Mouse (Mus musculus): ENCODE measurements around the gene Use1. TPM values are rescaled to one million over a fixed set of nuclear protein-coding genes. Genes with fewer than 3 reads are reported as not detected.
"Not testable (repeated sequence)": the region's sequence is repeated elsewhere in the genome, so short reads cannot be mapped to it uniquely, and the experiment has no call there.

Gene Use1
- polyA plus RNA-seq (2014; fragmentation: Nextera tagmentation; extraction: Ambion mirVana) = 83.2 and 85.6 TPM in 2 replicates

GRCm38 (mm10) chr8:71366771-71367528 lies at the start of gene Use1:
Gene Use1 (plus strand): TSS chr8:71366848.
- WGBS = under 1% methylated on average over 56 of the region's 56 CpGs
- DNase-seq = peak; percentile 98
- peak; percentile 76 for ATAC-seq (ENCODE audit: insufficient read depth)
- Histone ChIP-seq H3K4me1 (ENCODE audit: insufficient read depth) (0 out of 2 replicates have a peak, but pooled peaks cover 4% of the 10 kb centered on the region), H3K27ac (ENCODE audit: low read depth) (peak within 1 kb of the TSS; percentile 93), H3K27me3 (ENCODE audit: insufficient read depth, low read length) (no peaks in the 10 kb centered on the region), H3K36me3 (ENCODE audit: insufficient read depth) (peaks cover 18% of the 10 kb centered on the region), H3K9me3 (ENCODE audit: low read depth, low read length) (no peaks in the 10 kb centered on the region), H3K4me2 (peak within 1 kb of the TSS; percentile 64), H3K4me3 (ENCODE audit: low read depth, low read length) (peak within 1 kb of the TSS; percentile 58), H3K9ac (peak within 1 kb of the TSS; percentile 63)
- no peak for TF ChIP-seq CTCF (IDR thresholded peaks at IDR 0.05; ENCODE audit: low read depth)

- H3K9ac ChIP-seq; H3K27ac ChIP-seq (ENCODE audit: low read depth); H3K9me3 ChIP-seq (ENCODE audit: low read depth, low read length); DNase-seq; H3K4me2 ChIP-seq; ATAC-seq (ENCODE audit: insufficient read depth); H3K4me3 ChIP-seq (ENCODE audit: low read depth, low read length); H3K4me1 ChIP-seq (ENCODE audit: insufficient read depth); H3K27me3 ChIP-seq (ENCODE audit: insufficient read depth, low read length): not testable (repeated sequence)
- H3K36me3 ChIP-seq (ENCODE audit: insufficient read depth) = peaks cover 23% of the 10 kb centered on the region
- WGBS = 85% methylated on average over 5 of the region's 5 CpGs
Measured at GRCm38 (mm10) chr8:71318610-71319009, 48.0 kb upstream of the Use1 start.

- not testable (repeated sequence) for H3K9ac ChIP-seq; ATAC-seq (ENCODE audit: insufficient read depth)
- 86% methylated on average over 2 of the region's 2 CpGs for WGBS
Measured at GRCm38 (mm10) chr8:71319760-71320159, 46.9 kb upstream of the Use1 start.

GRCm38 (mm10) chr8:71322939-71323338 lies 43.7 kb upstream of the Use1 start:
- H3K4me3 ChIP-seq (ENCODE audit: low read depth, low read length) = no peak overlapping the region
- DNase-seq = no peak
- no peaks in the 10 kb centered on the region for H3K4me1 ChIP-seq (ENCODE audit: insufficient read depth)
- no peak for TF ChIP-seq CTCF (IDR thresholded peaks at IDR 0.05; ENCODE audit: low read depth)
- no peaks in the 10 kb centered on the region for H3K27me3 ChIP-seq (ENCODE audit: insufficient read depth, low read length)
- no peak for ATAC-seq (ENCODE audit: insufficient read depth)
- no peak overlapping the region for H3K9ac ChIP-seq
- H3K36me3 ChIP-seq (ENCODE audit: insufficient read depth) = peaks cover 59% of the 10 kb centered on the region
- H3K9me3 ChIP-seq (ENCODE audit: low read depth, low read length) = no peaks in the 10 kb centered on the region
- no peak overlapping the region; the same call in 1 of the 2 replicates for H3K27ac ChIP-seq (ENCODE audit: low read depth)
- WGBS = 79% methylated on average over 3 of the region's 3 CpGs
- no peak overlapping the region for H3K4me2 ChIP-seq

More at GRCm38 (mm10) chr8:71319760-71320159, 46.9 kb upstream of the Use1 start:
- H3K4me2 ChIP-seq; H3K4me3 ChIP-seq (ENCODE audit: low read depth, low read length); H3K4me1 ChIP-seq (ENCODE audit: insufficient read depth); H3K27me3 ChIP-seq (ENCODE audit: insufficient read depth, low read length); DNase-seq; H3K9me3 ChIP-seq (ENCODE audit: low read depth, low read length); H3K27ac ChIP-seq (ENCODE audit: low read depth): not testable (repeated sequence)
- H3K36me3 ChIP-seq (ENCODE audit: insufficient read depth) = peaks cover 33% of the 10 kb centered on the region

- H3K9me3 ChIP-seq (ENCODE audit: low read depth, low read length) = no peaks in the 10 kb centered on the region
- 0 out of 2 replicates have a peak, but pooled peaks have one; percentile 41 for TF ChIP-seq CTCF (IDR thresholded peaks at IDR 0.05; ENCODE audit: low read depth)
Measured at GRCm38 (mm10) chr8:71324848-71325247, 41.8 kb upstream of the Use1 start.

GRCm38 (mm10) chr8:71337834-71338233 lies 28.8 kb upstream of the Use1 start:
- H3K4me2 ChIP-seq; H3K27me3 ChIP-seq (ENCODE audit: insufficient read depth, low read length); H3K4me3 ChIP-seq (ENCODE audit: low read depth, low read length); H3K27ac ChIP-seq (ENCODE audit: low read depth); H3K9me3 ChIP-seq (ENCODE audit: low read depth, low read length); H3K4me1 ChIP-seq (ENCODE audit: insufficient read depth); ATAC-seq (ENCODE audit: insufficient read depth); H3K9ac ChIP-seq; DNase-seq: not testable (repeated sequence)
- WGBS = 94% methylated on average over 6 of the region's 6 CpGs
- peaks cover 41% of the 10 kb centered on the region for H3K36me3 ChIP-seq (ENCODE audit: insufficient read depth)

More at GRCm38 (mm10) chr8:71324848-71325247, 41.8 kb upstream of the Use1 start:
- no peak overlapping the region for H3K4me3 ChIP-seq (ENCODE audit: low read depth, low read length)
- DNase-seq (peak; percentile 23), ATAC-seq (ENCODE audit: insufficient read depth) (no peak)
- peaks cover 74% of the 10 kb centered on the region for H3K36me3 ChIP-seq (ENCODE audit: insufficient read depth)
- H3K27ac ChIP-seq (ENCODE audit: low read depth) = no peak overlapping the region
- 82% methylated on average over 1 of the region's 1 CpGs for WGBS
- H3K27me3 ChIP-seq (ENCODE audit: insufficient read depth, low read length) = no peaks in the 10 kb centered on the region
- H3K4me2 ChIP-seq = no peak overlapping the region
- H3K9ac ChIP-seq = no peak overlapping the region
- H3K4me1 ChIP-seq (ENCODE audit: insufficient read depth) = no peaks in the 10 kb centered on the region

GRCm38 (mm10) chr8:71340625-71341024 lies 26.0 kb upstream of the Use1 start:
- Histone ChIP-seq H3K4me2 (no peak overlapping the region), H3K9ac (no peak overlapping the region), H3K9me3 (ENCODE audit: low read depth, low read length) (no peaks in the 10 kb centered on the region), H3K4me1 (ENCODE audit: insufficient read depth) (no peaks in the 10 kb centered on the region), H3K27me3 (ENCODE audit: insufficient read depth, low read length) (no peaks in the 10 kb centered on the region), H3K27ac (ENCODE audit: low read depth) (no peak overlapping the region), H3K36me3 (ENCODE audit: insufficient read depth) (peaks cover 50% of the 10 kb centered on the region), H3K4me3 (ENCODE audit: low read depth, low read length) (no peak overlapping the region)
- 75% methylated on average over 5 of the region's 5 CpGs for WGBS
- no peak for ATAC-seq (ENCODE audit: insufficient read depth)
- TF ChIP-seq CTCF (IDR thresholded peaks at IDR 0.05; ENCODE audit: low read depth) = peak; percentile 57
- peak; percentile 63 for DNase-seq
